Mouse (Mus musculus) urinary bladder, adult 18-20 months (tissue): ENCODE results near the gene Olfr30.
A peak's percentile ranks its signal among the peaks of the same experiment; 100 is the strongest.
"Not testable (repeated sequence)": the region's sequence is repeated elsewhere in the genome, so short reads cannot be mapped to it uniquely, and the experiment has no call there.

Experiments used
- DNase-seq, 2 experiments: peaks; one replicate each; pipeline ENCODE4 v3.0.0; 2022; ENCODE audit warnings: low spot score in 2 of 2, mixed read lengths in 2 of 2

The Olfr30 gene

GRCm38 (mm10) chr11:58462170-58462569 is at the start of gene Olfr30:
Gene Olfr30, minus strand, starts transcription at chr11:58462270.
- DNase-seq, result no peak

DNA sequence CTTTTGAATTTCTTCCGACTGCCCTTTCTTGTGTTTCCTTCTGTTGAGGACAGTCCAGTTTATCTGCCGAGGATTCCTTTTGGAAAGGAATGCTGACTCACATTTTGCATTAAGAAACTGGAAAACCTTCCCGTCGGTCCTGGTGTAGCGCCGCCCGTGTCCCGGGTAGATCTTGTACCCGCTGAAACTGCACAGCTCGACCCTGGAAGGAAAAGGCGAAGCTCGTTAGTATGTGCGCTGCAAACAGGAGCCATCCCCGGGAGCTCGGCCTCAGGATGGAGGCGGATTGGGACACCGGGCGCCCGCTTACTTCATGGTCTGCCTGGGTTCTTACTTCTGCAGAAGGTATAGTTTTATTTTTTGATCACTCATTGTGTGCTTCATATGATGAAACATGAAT is 47.0 kb upstream of the Olfr30 start:
- not testable (repeated sequence) for DNase-seq

DNA sequence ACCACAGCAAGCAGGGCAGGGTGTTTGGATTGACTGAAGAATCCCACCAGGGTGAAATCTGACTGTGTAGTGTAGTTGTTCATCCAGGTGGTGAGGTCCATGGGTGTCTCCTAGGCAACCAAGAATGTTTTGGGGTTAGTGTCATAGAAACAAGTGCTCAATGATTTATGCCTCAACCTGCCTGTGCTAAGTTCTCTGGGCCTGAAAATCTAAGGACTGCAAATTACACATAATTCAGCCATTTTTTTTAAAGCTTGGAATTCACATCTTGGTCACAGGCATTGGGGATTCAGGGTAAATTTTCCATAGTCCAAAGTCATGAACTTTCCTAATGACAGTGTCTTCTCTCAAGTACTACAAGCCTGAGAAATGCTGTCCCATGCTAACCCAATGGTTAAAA is 40.4 kb upstream of the Olfr30 start, which contains the start of gene Olfr331:
Olfr331 (minus strand) TSS at position 101 of the 400 bp plus-strand sequence.
- not testable (repeated sequence) for DNase-seq

GRCm38 (mm10) chr11:58499290-58499689 is 37.2 kb upstream of the Olfr30 start:
- no peak for DNase-seq

- DNase-seq, result no peak
Measured at GRCm38 (mm10) chr11:58498761-58499160, 36.7 kb upstream of the Olfr30 start.

- no peak for DNase-seq
Measured at GRCm38 (mm10) chr11:58492455-58492854, 30.4 kb upstream of the Olfr30 start, which contains the start of gene Olfr332. Gene Olfr332, minus strand, starts transcription at chr11:58492555.

- no peak for DNase-seq
Measured at GRCm38 (mm10) chr11:58453592-58453991, 8.5 kb downstream of the Olfr30 start.

DNA sequence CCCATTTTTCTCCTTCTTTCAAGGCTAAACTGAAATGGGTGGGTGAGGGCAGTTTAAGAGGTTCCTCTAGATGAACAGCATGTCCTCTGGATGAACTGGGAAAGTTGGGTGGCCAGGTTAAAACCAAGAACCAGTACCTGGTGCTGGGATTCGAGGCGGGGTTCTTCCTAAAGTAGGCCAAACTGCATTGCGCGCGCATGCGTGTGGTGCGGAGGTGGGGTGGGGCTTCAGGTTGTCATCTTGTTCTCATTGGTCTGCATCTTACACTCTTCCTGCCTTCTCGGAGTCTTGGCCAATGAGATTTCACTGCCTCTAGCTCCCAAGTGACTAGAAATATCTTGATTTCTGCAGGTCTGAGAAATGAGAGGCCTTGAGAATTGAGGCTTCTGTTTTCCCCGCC is 9.3 kb downstream of the Olfr30 start, which contains the start of gene Lypd9:
Lypd9 (minus strand) TSS at position 165 of the 400 bp plus-strand sequence.
- no peak for DNase-seq

DNA sequence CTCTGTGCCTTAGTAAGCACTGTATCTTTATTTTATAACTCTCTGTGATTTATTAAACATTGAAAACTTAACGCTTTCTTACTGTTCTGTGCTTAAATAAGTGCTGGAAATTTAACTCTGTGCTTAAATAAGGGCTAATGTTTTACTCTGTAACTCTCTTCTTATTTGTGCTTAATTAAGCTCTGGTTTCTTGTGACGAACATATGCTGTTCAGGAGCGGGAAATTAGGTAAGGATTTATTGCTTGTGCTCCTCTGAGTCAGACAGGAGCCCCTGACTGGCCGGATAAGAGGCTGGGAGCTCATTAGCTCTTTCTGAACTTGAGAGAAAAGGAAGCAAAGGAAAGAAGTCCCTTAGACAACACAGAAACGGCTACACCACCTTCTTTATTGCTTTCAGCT is 24.2 kb downstream of the Olfr30 start:
- DNase-seq, result no peak

GRCm38 (mm10) chr11:58432259-58432658 is 29.8 kb downstream of the Olfr30 start, which contains the start of gene Gm12253:
Gene Gm12253, plus strand, starts transcription at chr11:58432559.
- no peak for DNase-seq

GRCm38 (mm10) chr11:58420815-58421214 is 41.3 kb downstream of the Olfr30 start, which contains the start of gene 1810065E05Rik:
Gene 1810065E05Rik, plus strand, starts transcription at chr11:58421111.
- DNase-seq, result no peak

DNA sequence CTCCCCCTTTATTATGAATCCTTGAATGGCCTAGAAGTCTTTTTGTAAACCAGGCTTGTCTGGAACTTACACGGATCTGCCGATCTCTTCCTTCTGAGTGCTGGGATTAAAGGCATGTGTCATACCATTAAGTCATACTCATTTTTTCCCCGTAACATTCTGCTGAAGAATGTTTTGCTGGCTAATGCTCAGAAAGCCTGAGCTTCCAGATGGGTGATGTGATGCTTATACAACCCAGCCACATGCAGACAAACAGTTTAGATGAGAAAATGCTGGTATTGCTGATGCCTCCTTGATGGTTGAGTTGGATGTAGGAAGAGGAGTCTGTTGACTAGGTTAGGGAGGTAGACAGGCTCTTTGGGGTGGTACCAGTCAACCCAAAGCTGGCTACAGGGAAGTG is 43.7 kb downstream of the Olfr30 start:
- no peak for DNase-seq

GRCm38 (mm10) chr11:58408066-58408465 is 54.0 kb downstream of the Olfr30 start:
- DNase-seq, result peak in 1 of 2 experiments; percentile 15
